Mouse (Mus musculus) thymus, postnatal 14 days (tissue): ENCODE results near the gene Cav2.

Source experiments
- DNase-seq: peaks from one replicate; pipeline ENCODE4 v3.0.0; 2021

Gene Cav2

GRCm38 (mm10) chr6:17314241-17314640, 33.3 kb downstream of the Cav2 start:
- DNase-seq: no peak

GRCm38 (mm10) chr6:17314659-17315616, 34.0 kb downstream of the Cav2 start:
- no peak for DNase-seq

- DNase-seq: no peak
Observed at GRCm38 (mm10) chr6:17316294-17317166, 35.5 kb downstream of the Cav2 start.

GRCm38 (mm10) chr6:17317167-17317524, 36.2 kb downstream of the Cav2 start:
- DNase-seq: no peak

- no peak for DNase-seq
Observed at GRCm38 (mm10) chr6:17317944-17318343, 37.0 kb downstream of the Cav2 start.

- no peak for DNase-seq
Observed at GRCm38 (mm10) chr6:17321976-17322375, 41.0 kb downstream of the Cav2 start.

GRCm38 (mm10) chr6:17327216-17327615, 46.2 kb downstream of the Cav2 start:
- DNase-seq: no peak

GRCm38 (mm10) chr6:17329801-17330200, 48.8 kb downstream of the Cav2 start:
- no peak for DNase-seq

- DNase-seq: no peak
Observed at GRCm38 (mm10) chr6:17337724-17338123, 56.7 kb downstream of the Cav2 start.
